Mouse (Mus musculus): Measurements from ENCODE around the gene Rgs2. TPM values are rescaled to one million over a fixed set of nuclear protein-coding genes. Genes with fewer than 3 reads are reported as not detected.

Rgs2 gene
- polyA plus RNA-seq, 1 experiment: 5.3 TPM

- TF ChIP-seq CTCF (conservative IDR thresholded peaks at IDR 0.05; ENCODE audit: insufficient read depth, insufficient read length, low read depth, low read length): no peak
- no peaks in the 10 kb centered on the region for H3K36me3 ChIP-seq (ENCODE audit: control insufficient read depth, insufficient read depth, low read length)
- H3K27me3 ChIP-seq (replicated peaks; ENCODE audit: control insufficient read depth, insufficient read depth, low read length): no peaks in the 10 kb centered on the region
- no peak overlapping the region for H3K4me3 ChIP-seq (ENCODE audit: insufficient read depth, low read depth, low read length)
- peaks cover 4% of the 10 kb centered on the region; the same call in 1 of the 2 replicates for H3K4me1 ChIP-seq (ENCODE audit: control insufficient read depth, insufficient read depth, low read length)
- H3K27ac ChIP-seq (ENCODE audit: insufficient read depth, low read depth, low read length): no peak overlapping the region
- DNase-seq: no peak
Measured at GRCm38 (mm10) chr1:144013913-144014312, 10.0 kb upstream of the Rgs2 start.

GRCm38 (mm10) chr1:144007341-144007740 is 3.4 kb upstream of the Rgs2 start:
- no peak for DNase-seq
- no peak for TF ChIP-seq POLR2A (IDR thresholded peaks at IDR 0.05; ENCODE audit: low read depth, low read length)
- TF ChIP-seq CTCF (conservative IDR thresholded peaks at IDR 0.05; ENCODE audit: insufficient read depth, insufficient read length, low read depth, low read length): no peak
- Histone ChIP-seq H3K4me3 (ENCODE audit: insufficient read depth, low read depth, low read length) (no peak overlapping the region), H3K27ac (ENCODE audit: insufficient read depth, low read depth, low read length) (no peak overlapping the region), H3K27me3 (replicated peaks; ENCODE audit: control insufficient read depth, insufficient read depth, low read length) (no peaks in the 10 kb centered on the region), H3K36me3 (ENCODE audit: control insufficient read depth, insufficient read depth, low read length) (no peaks in the 10 kb centered on the region), H3K4me1 (ENCODE audit: control insufficient read depth, insufficient read depth, low read length) (no peaks in the 10 kb centered on the region)
- WGBS: 52% methylated on average over 6 of the region's 6 CpGs

- peak; percentile 85 for DNase-seq
- 3% methylated on average over 8 of the region's 8 CpGs for WGBS
Measured at GRCm38 (mm10) chr1:144006542-144006941, 2.6 kb upstream of the Rgs2 start.

GRCm38 (mm10) chr1:144005648-144006047 is 1.7 kb upstream of the Rgs2 start:
- Histone ChIP-seq H3K27me3 (replicated peaks; ENCODE audit: control insufficient read depth, insufficient read depth, low read length) (no peaks in the 10 kb centered on the region), H3K27ac (ENCODE audit: insufficient read depth, low read depth, low read length) (no peak overlapping the region), H3K4me3 (ENCODE audit: insufficient read depth, low read depth, low read length) (no peak overlapping the region), H3K4me1 (ENCODE audit: control insufficient read depth, insufficient read depth, low read length) (no peaks in the 10 kb centered on the region), H3K36me3 (ENCODE audit: control insufficient read depth, insufficient read depth, low read length) (peaks cover 2% of the 10 kb centered on the region)
- DNase-seq: no peak
- no peak for TF ChIP-seq CTCF (conservative IDR thresholded peaks at IDR 0.05; ENCODE audit: insufficient read depth, insufficient read length, low read depth, low read length)

More at GRCm38 (mm10) chr1:144006542-144006941, 2.6 kb upstream of the Rgs2 start:
- Histone ChIP-seq H3K27me3 (replicated peaks; ENCODE audit: control insufficient read depth, insufficient read depth, low read length) (no peaks in the 10 kb centered on the region), H3K4me1 (ENCODE audit: control insufficient read depth, insufficient read depth, low read length) (no peaks in the 10 kb centered on the region), H3K4me3 (ENCODE audit: insufficient read depth, low read depth, low read length) (no peak overlapping the region), H3K36me3 (ENCODE audit: control insufficient read depth, insufficient read depth, low read length) (no peaks in the 10 kb centered on the region), H3K27ac (ENCODE audit: insufficient read depth, low read depth, low read length) (no peak overlapping the region)
- TF ChIP-seq POLR2A (IDR thresholded peaks at IDR 0.05; ENCODE audit: low read depth, low read length) (no peak), CTCF (conservative IDR thresholded peaks at IDR 0.05; ENCODE audit: insufficient read depth, insufficient read length, low read depth, low read length) (peak; percentile 88)

- H3K27me3 ChIP-seq (replicated peaks; ENCODE audit: control insufficient read depth, insufficient read depth, low read length): no peaks in the 10 kb centered on the region
- TF ChIP-seq CTCF (conservative IDR thresholded peaks at IDR 0.05; ENCODE audit: insufficient read depth, insufficient read length, low read depth, low read length) (no peak), POLR2A (IDR thresholded peaks at IDR 0.05; ENCODE audit: low read depth, low read length) (no peak)
- DNase-seq: peak; percentile 19
- WGBS: 6% methylated on average over 9 of the region's 9 CpGs
- H3K4me1 ChIP-seq (ENCODE audit: control insufficient read depth, insufficient read depth, low read length): no peaks in the 10 kb centered on the region
- H3K4me3 ChIP-seq (ENCODE audit: insufficient read depth, low read depth, low read length): peak overlapping the region; percentile 58
- H3K36me3 ChIP-seq (ENCODE audit: control insufficient read depth, insufficient read depth, low read length): peaks cover 2% of the 10 kb centered on the region
- peak overlapping the region; percentile 40 for H3K27ac ChIP-seq (ENCODE audit: insufficient read depth, low read depth, low read length)
Measured at GRCm38 (mm10) chr1:144004741-144005140, 780 bp upstream of the Rgs2 start.

- peaks cover 2% of the 10 kb centered on the region for H3K36me3 ChIP-seq (ENCODE audit: control insufficient read depth, insufficient read depth, low read length)
- DNase-seq: peak; percentile 17
- H3K4me3 ChIP-seq (ENCODE audit: insufficient read depth, low read depth, low read length): peak overlapping the region; percentile 73
- TF ChIP-seq POLR2A (IDR thresholded peaks at IDR 0.05; ENCODE audit: low read depth, low read length) (no peak), CTCF (conservative IDR thresholded peaks at IDR 0.05; ENCODE audit: insufficient read depth, insufficient read length, low read depth, low read length) (no peak)
- H3K4me1 ChIP-seq (ENCODE audit: control insufficient read depth, insufficient read depth, low read length): no peaks in the 10 kb centered on the region
- 3% methylated on average over 10 of the region's 10 CpGs for WGBS
- H3K27me3 ChIP-seq (replicated peaks; ENCODE audit: control insufficient read depth, insufficient read depth, low read length): no peaks in the 10 kb centered on the region
- peak overlapping the region; percentile 21 for H3K27ac ChIP-seq (ENCODE audit: insufficient read depth, low read depth, low read length)
Measured at GRCm38 (mm10) chr1:144003416-144003815, 545 bp downstream of the Rgs2 start.

GRCm38 (mm10) chr1:144002715-144003066 is 1.3 kb downstream of the Rgs2 start:
- TF ChIP-seq CTCF (conservative IDR thresholded peaks at IDR 0.05; ENCODE audit: insufficient read depth, insufficient read length, low read depth, low read length) (no peak), POLR2A (IDR thresholded peaks at IDR 0.05; ENCODE audit: low read depth, low read length) (no peak)
- Histone ChIP-seq H3K27ac (ENCODE audit: insufficient read depth, low read depth, low read length) (no peak overlapping the region), H3K27me3 (replicated peaks; ENCODE audit: control insufficient read depth, insufficient read depth, low read length) (no peaks in the 10 kb centered on the region), H3K36me3 (ENCODE audit: control insufficient read depth, insufficient read depth, low read length) (peaks cover 2% of the 10 kb centered on the region), H3K4me1 (ENCODE audit: control insufficient read depth, insufficient read depth, low read length) (no peaks in the 10 kb centered on the region), H3K4me3 (ENCODE audit: insufficient read depth, low read depth, low read length) (peak overlapping the region; percentile 13)
- 63% methylated on average over 4 of the region's 4 CpGs for WGBS
- no peak for DNase-seq

All from kidney, adult 2 months (tissue).